Mouse (Mus musculus) E14TG2a.4 (cell line): ENCODE data around the gene Dynlrb1.

Source experiments
- CTCF ChIP-seq: conservative IDR thresholded peaks from 2 replicates; pipeline ENCODE4 v1.5.1; 2014; ENCODE audit warnings: low read length
- NANOG ChIP-seq: IDR thresholded peaks from 2 replicates; pipeline ENCODE4 v1.6.1; 2014; ENCODE audit warnings: borderline replicate concordance, low read length, mixed read lengths

DNA sequence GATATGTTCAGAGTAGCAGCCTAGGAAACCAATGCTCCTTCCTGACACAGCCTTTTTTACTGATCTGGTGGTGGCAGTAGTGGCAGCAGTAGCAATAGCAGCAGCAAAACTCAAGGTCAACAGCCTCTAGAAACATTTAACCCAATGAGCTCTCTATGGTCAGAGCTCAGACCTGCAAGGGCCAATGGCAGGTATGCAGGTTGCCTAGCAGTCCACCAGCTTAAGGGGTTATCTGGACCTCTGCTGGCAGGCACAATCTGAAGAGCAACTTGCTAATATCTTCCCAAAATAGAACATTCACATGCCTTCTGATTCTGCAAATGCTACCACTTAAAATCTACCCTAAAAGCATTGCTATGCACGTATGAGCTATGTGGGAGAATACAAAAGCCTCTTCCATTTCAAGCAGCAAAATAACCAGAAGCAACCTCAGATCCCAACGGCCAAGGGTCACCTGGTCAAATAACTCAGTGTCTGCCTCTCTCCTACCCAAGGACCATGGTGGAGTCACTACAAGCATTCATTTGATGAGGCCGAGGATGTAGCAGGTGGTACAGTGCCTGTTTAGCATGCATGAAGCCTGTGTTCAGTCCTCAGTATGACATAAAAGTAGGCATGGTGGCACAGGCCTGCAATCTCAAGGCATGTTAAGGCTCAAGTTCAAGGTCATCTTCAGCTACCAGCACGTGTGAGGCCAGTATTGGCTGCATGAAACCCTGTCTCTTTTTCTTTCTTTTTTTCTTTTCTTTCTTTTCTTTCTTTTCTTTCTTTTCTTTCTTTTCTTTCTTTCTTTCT, 51.3 kb downstream of the Dynlrb1 start:
- no peak for TF ChIP-seq CTCF
- TF ChIP-seq NANOG: no peak
